Mouse (Mus musculus) heart, embryonic 14.5 days (tissue): Measurements from ENCODE around the gene Dlx3. TPM values are rescaled to one million over a fixed set of nuclear protein-coding genes. Genes with fewer than 3 reads are reported as not detected.

Experiments used
- ATAC-seq: fragments of 200-750 bp; cut with Nextera tagmentation; 2 replicates; pipeline ENCODE4 v1.8.0; 2017; ENCODE audit warnings: low read depth, moderate TSS enrichment; ENCODE audit not compliant: insufficient number of reproducible peaks, insufficient read depth, low FRiP score
- H3K27ac ChIP-seq, 2 experiments: fragments of 200-500 bp in 1 of 2; fragments of 300-500 bp in 1 of 2; sonication (generic) in 1 of 2; replicated peaks in 1 of 2; 2 replicates each; pipeline ENCODE4 v1.5.1; 2012 to 2014; ENCODE audit warnings: low read depth in 2 of 2, low read length in 2 of 2, control low read depth in 1 of 2, mild to moderate bottlenecking in 1 of 2, mixed read lengths in 1 of 2; ENCODE audit not compliant: control insufficient read depth in 1 of 2, insufficient read depth in 1 of 2
- H3K27me3 ChIP-seq: fragments of 300-500 bp; sonication (generic); 2 replicates; pipeline ENCODE4 v1.6.1; 2014; ENCODE audit warnings: mild to moderate bottlenecking, low read length, control low read depth; ENCODE audit not compliant: control insufficient read depth, insufficient read depth
- H3K36me3 ChIP-seq: fragments of 300-500 bp; sonication (generic); 2 replicates; pipeline ENCODE4 v1.6.1; 2014; ENCODE audit warnings: mild to moderate bottlenecking, control low read depth, low read length, mixed read lengths; ENCODE audit not compliant: control insufficient read depth, insufficient read depth
- H3K4me1 ChIP-seq, 2 experiments: fragments of 200-500 bp in 1 of 2; fragments of 300-500 bp in 1 of 2; sonication (generic) in 1 of 2; 2 replicates each; pipeline ENCODE4 v1.6.1; 2012 to 2014; ENCODE audit warnings: low read length in 2 of 2, control low read depth in 1 of 2, mixed read lengths in 1 of 2; ENCODE audit not compliant: control insufficient read depth in 2 of 2, insufficient read depth in 2 of 2
- H3K4me2 ChIP-seq: fragments of 300-500 bp; sonication (generic); 2 replicates; pipeline ENCODE4 v1.6.1; 2014; ENCODE audit warnings: mild to moderate bottlenecking, low read length
- H3K4me3 ChIP-seq, 2 experiments: fragments of 200-500 bp in 1 of 2; fragments of 300-500 bp in 1 of 2; sonication (generic) in 1 of 2; 2 replicates each; pipeline ENCODE4 v1.5.1; 2012 to 2014; ENCODE audit warnings: low read length in 2 of 2, mild to moderate bottlenecking in 2 of 2, control low read depth in 1 of 2, low read depth in 1 of 2, moderate library complexity in 1 of 2; ENCODE audit not compliant: control insufficient read depth in 1 of 2, insufficient read depth in 1 of 2
- H3K9ac ChIP-seq: fragments of 300-500 bp; sonication (generic); 2 replicates; pipeline ENCODE4 v1.6.1; 2014; ENCODE audit warnings: mild to moderate bottlenecking, low read length
- H3K9me3 ChIP-seq: fragments of 300-500 bp; sonication (generic); 2 replicates; pipeline ENCODE4 v1.6.1; 2016; ENCODE audit warnings: low read length, control low read depth; ENCODE audit not compliant: control insufficient read depth
- WGBS: fragments of 180-500 bp; shearing (Covaris S2); extraction: QIAGEN DNeasy Blood & Tissue Kit; methylation state at CpG from one replicate; pipeline ENCODE4 v1.1.7; 2014; 5-methylcytosine and 5-hydroxymethylcytosine counted together
- polyA plus RNA-seq: library from polyadenylated mRNA; unstranded; fragments of >200 nt; fragmentation: Nextera tagmentation; extraction: Ambion mirVana; gene quantifications from 2 replicates; pipeline ENCODE4 v1.2.1, GENCODE M21; 2014

Gene Dlx3
- polyA plus RNA-seq, 1 experiment from 2014 or later: not detected

GRCm38 (mm10) chr11:95153116-95153515 is 33.2 kb downstream of the Dlx3 start:
- Histone ChIP-seq H3K4me1 (peaks cover 0 to 6% of the 10 kb centered on the region in 2 experiments; a peak in 2 of 4 replicates), H3K27me3 (peaks cover 64% of the 10 kb centered on the region), H3K4me2 (no peak overlapping the region), H3K27ac (no peak overlapping the region), H3K9me3 (peaks cover 3% of the 10 kb centered on the region; the same call in 1 of the 2 replicates), H3K36me3 (no peaks in the 10 kb centered on the region), H3K9ac (no peak overlapping the region), H3K4me3 (no peak overlapping the region)
- no peak for ATAC-seq
- 39% methylated on average over 5 of the region's 5 CpGs for WGBS

- Histone ChIP-seq H3K27me3 (peaks cover 58% of the 10 kb centered on the region), H3K4me3 (no peak overlapping the region), H3K4me2 (no peak overlapping the region), H3K36me3 (no peaks in the 10 kb centered on the region), H3K9ac (no peak overlapping the region), H3K27ac (no peak overlapping the region), H3K4me1 (peaks cover 0 to 6% of the 10 kb centered on the region in 2 experiments; a peak in 2 of 4 replicates), H3K9me3 (peaks cover 3% of the 10 kb centered on the region; the same call in 1 of the 2 replicates)
- no peak for ATAC-seq
- 78% methylated on average over 5 of the region's 5 CpGs for WGBS
Observed at GRCm38 (mm10) chr11:95153681-95154080, 33.8 kb downstream of the Dlx3 start.

GRCm38 (mm10) chr11:95155511-95155910 is 35.6 kb downstream of the Dlx3 start:
- peaks cover 0 to 2% of the 10 kb centered on the region in 2 experiments; a peak in 1 of 4 replicates for H3K4me1 ChIP-seq
- peaks cover 3% of the 10 kb centered on the region; the same call in 1 of the 2 replicates for H3K9me3 ChIP-seq
- no peak overlapping the region for H3K9ac ChIP-seq
- peaks cover 44% of the 10 kb centered on the region for H3K27me3 ChIP-seq
- ATAC-seq: no peak
- WGBS: 76% methylated on average over 2 of the region's 2 CpGs
- H3K27ac ChIP-seq: no peak overlapping the region
- H3K4me2 ChIP-seq: no peak overlapping the region
- H3K4me3 ChIP-seq: no peak overlapping the region
- no peaks in the 10 kb centered on the region for H3K36me3 ChIP-seq

GRCm38 (mm10) chr11:95157356-95157755 is 37.4 kb downstream of the Dlx3 start:
- Histone ChIP-seq H3K9me3 (peaks cover 3% of the 10 kb centered on the region; the same call in 1 of the 2 replicates), H3K4me2 (no peak overlapping the region), H3K9ac (no peak overlapping the region), H3K4me3 (no peak overlapping the region), H3K27ac (no peak overlapping the region), H3K27me3 (peaks cover 26% of the 10 kb centered on the region), H3K36me3 (no peaks in the 10 kb centered on the region), H3K4me1 (no peaks in the 10 kb centered on the region)
- ATAC-seq: no peak
- whole genome bisulfite sequencing: 56% methylated on average over 5 of the region's 5 CpGs

GRCm38 (mm10) chr11:95157872-95158271 is 38.0 kb downstream of the Dlx3 start:
- Histone ChIP-seq H3K4me2 (no peak overlapping the region), H3K9me3 (peaks cover 3% of the 10 kb centered on the region; the same call in 1 of the 2 replicates), H3K4me1 (no peaks in the 10 kb centered on the region), H3K36me3 (no peaks in the 10 kb centered on the region), H3K27me3 (peaks cover 21% of the 10 kb centered on the region), H3K9ac (no peak overlapping the region), H3K4me3 (no peak overlapping the region), H3K27ac (no peak overlapping the region)
- ATAC-seq: no peak
- WGBS: 73% methylated on average over 5 of the region's 5 CpGs

GRCm38 (mm10) chr11:95159763-95160371 is 39.9 kb downstream of the Dlx3 start:
- ATAC-seq: no peak
- Histone ChIP-seq H3K27me3 (peaks cover 8% of the 10 kb centered on the region), H3K4me2 (no peak overlapping the region), H3K9ac (no peak overlapping the region), H3K4me3 (no peak overlapping the region), H3K9me3 (no peaks in the 10 kb centered on the region), H3K36me3 (no peaks in the 10 kb centered on the region), H3K4me1 (no peaks in the 10 kb centered on the region), H3K27ac (no peak overlapping the region)
- WGBS: 84% methylated on average over 8 of the region's 8 CpGs

GRCm38 (mm10) chr11:95160693-95161092 is 40.8 kb downstream of the Dlx3 start:
- H3K4me1 ChIP-seq: no peaks in the 10 kb centered on the region
- H3K4me2 ChIP-seq: no peak overlapping the region
- WGBS: 43% methylated on average over 7 of the region's 7 CpGs
- H3K27ac ChIP-seq: no peak overlapping the region
- peaks cover 8% of the 10 kb centered on the region for H3K27me3 ChIP-seq
- no peak overlapping the region for H3K4me3 ChIP-seq
- H3K36me3 ChIP-seq: no peaks in the 10 kb centered on the region
- ATAC-seq: no peak
- H3K9me3 ChIP-seq: no peaks in the 10 kb centered on the region
- H3K9ac ChIP-seq: no peak overlapping the region

- Histone ChIP-seq H3K36me3 (no peaks in the 10 kb centered on the region), H3K27me3 (peaks cover 8% of the 10 kb centered on the region), H3K9ac (no peak overlapping the region), H3K27ac (no peak overlapping the region), H3K4me3 (no peak overlapping the region), H3K9me3 (no peaks in the 10 kb centered on the region), H3K4me2 (no peak overlapping the region), H3K4me1 (no peaks in the 10 kb centered on the region)
- no peak for ATAC-seq
- WGBS: 66% methylated on average over 4 of the region's 4 CpGs
Observed at GRCm38 (mm10) chr11:95161708-95162107, 41.8 kb downstream of the Dlx3 start.
